ENCODE assay signal across 26 mouse cellular contexts in the genomic region with DNA sequence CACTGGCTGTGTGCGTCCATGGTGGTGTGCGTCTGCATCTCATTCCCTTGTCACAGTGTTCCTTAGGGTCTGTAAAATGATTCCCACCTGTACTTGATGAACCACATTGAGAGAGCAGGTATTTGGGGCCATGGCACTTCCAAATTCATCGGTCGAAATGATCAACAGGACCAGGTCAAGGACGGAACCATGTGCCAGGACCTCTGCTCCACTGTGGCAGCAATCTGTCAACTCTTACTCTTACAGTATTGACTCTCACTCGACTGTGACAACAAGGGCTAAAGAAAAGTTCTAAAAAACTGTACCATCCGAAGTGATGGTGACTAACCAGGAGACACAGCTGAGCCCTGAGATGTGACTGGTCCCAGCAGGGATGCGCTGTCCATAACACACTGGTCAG. TPM values are rescaled to one million over a fixed set of nuclear protein-coding genes. Genes with fewer than 3 reads are reported as not detected.
DNase-seq lines count a peak whose midpoint lies in the region; ATAC-seq lines count a peak whose summit lies in the region.
"Had no signal": no experiment of that assay in that cellular context is flagged by ENCODE, and none has a peak within 500 bp of the region (broad histone marks: within the 10 kb centered on the region; RNA-seq: fewer than 3 reads in every experiment).

No protein-coding gene starts in this region.

- no peak overlapping the region for H3K4me2 ChIP-seq in liver, embryonic 12.5 days
- no peak overlapping the region for H3K4me2 ChIP-seq in liver, embryonic 11.5 days
- H3K4me2 ChIP-seq in lung, embryonic 16.5 days (ENCODE audit: low read depth, low read length), result no peak overlapping the region
- H3K4me2 ChIP-seq in liver, embryonic 16.5 days (ENCODE audit: low read depth, low read length), result no peak overlapping the region
- H3K4me2 ChIP-seq: embryonic facial prominence, embryonic 13.5 days; forebrain, embryonic 12.5 days; forebrain, embryonic 15.5 days; heart, embryonic 13.5 days; hindbrain, embryonic 14.5 days had no signal

- no peak for DNase-seq in liver, embryonic 11.5 days (ENCODE audit: low spot score)
- no peak for DNase-seq in lung, postnatal 10 days
- no peak for DNase-seq in embryo, embryonic 9.5 days (ENCODE audit: extremely low spot score)
- DNase-seq: adrenal gland, adult 2 months; adrenal gland, postnatal 14 days; cerebellum, adult 11 months; cerebellum, adult 2 months; cerebellum, adult 9-11 months; cerebellum, postnatal 25 days; gastrocnemius, postnatal 36 days; heart, adult 2 months; heart, postnatal 14 days; heart, postnatal 4 days had no signal

- no peak overlapping the region for H3K4me3 ChIP-seq in liver, embryonic 12.5 days
- no peak overlapping the region for H3K4me3 ChIP-seq in liver, embryonic 11.5 days (ENCODE audit: low read depth, low read length)
- H3K4me3 ChIP-seq in lung, embryonic 16.5 days (ENCODE audit: low read length), result no peak overlapping the region
- H3K4me3 ChIP-seq in liver, embryonic 16.5 days (ENCODE audit: low read depth, low read length), result no peak overlapping the region
- H3K4me3 ChIP-seq: embryonic facial prominence, embryonic 10.5 days; embryonic facial prominence, embryonic 13.5 days; erythroblast, embryonic 14.5 days; forebrain, embryonic 12.5 days; forebrain, embryonic 15.5 days; heart, adult 2 months; heart, embryonic 10.5 days; heart, embryonic 13.5 days had no signal

- H3K9ac ChIP-seq in liver, embryonic 12.5 days, result no peak overlapping the region
- H3K9ac ChIP-seq in liver, embryonic 11.5 days (ENCODE audit: low read depth, low read length), result no peak overlapping the region
- no peak overlapping the region for H3K9ac ChIP-seq in lung, embryonic 16.5 days (ENCODE audit: low read length)
- H3K9ac ChIP-seq in liver, embryonic 16.5 days (ENCODE audit: low read depth, low read length), result no peak overlapping the region
- H3K9ac ChIP-seq: embryonic facial prominence, embryonic 13.5 days; forebrain, embryonic 12.5 days; forebrain, embryonic 15.5 days; heart, embryonic 13.5 days; hindbrain, embryonic 14.5 days had no signal

- no peak for ATAC-seq in liver, embryonic 12.5 days
- ATAC-seq in liver, embryonic 11.5 days (replicated peaks; ENCODE audit: low FRiP score), result no peak
- ATAC-seq in lung, embryonic 16.5 days (ENCODE audit: low read depth), result no peak
- ATAC-seq in liver, embryonic 16.5 days (ENCODE audit: low read depth), result no peak
- ATAC-seq: CD4-positive, CD25-positive, alpha-beta regulatory T cell, adult 4 months; forebrain, embryonic 15.5 days had no signal

- H3K4me1 ChIP-seq in liver, embryonic 12.5 days, result peaks cover 28% of the 10 kb centered on the region
- H3K4me1 ChIP-seq in liver, embryonic 11.5 days (replicated peaks; ENCODE audit: control insufficient read depth, insufficient read depth, low read length), result peaks cover 10% of the 10 kb centered on the region
- H3K4me1 ChIP-seq in lung, embryonic 16.5 days (replicated peaks; ENCODE audit: control insufficient read depth, insufficient read depth, low read length), result peaks cover 19% of the 10 kb centered on the region
- H3K4me1 ChIP-seq in liver, embryonic 16.5 days (ENCODE audit: control insufficient read depth, low read depth, low read length), result peaks cover 21% of the 10 kb centered on the region

- 60% methylated on average over 8 of the region's 8 CpGs for WGBS in liver, embryonic 12.5 days (ENCODE audit: insufficient replicate concordance)
- 70% methylated on average over 8 of the region's 8 CpGs for WGBS in liver, embryonic 11.5 days
- WGBS in lung, embryonic 16.5 days, result 66% methylated on average over 8 of the region's 8 CpGs
- WGBS in liver, embryonic 16.5 days (ENCODE audit: insufficient replicate concordance), result 55% methylated on average over 8 of the region's 8 CpGs

- H3K36me3 ChIP-seq in liver, embryonic 12.5 days, result no peaks in the 10 kb centered on the region
- H3K36me3 ChIP-seq in liver, embryonic 11.5 days (ENCODE audit: control insufficient read depth, insufficient read depth, low read length), result no peaks in the 10 kb centered on the region
- H3K36me3 ChIP-seq in lung, embryonic 16.5 days (ENCODE audit: control insufficient read depth, insufficient read depth, low read length), result no peaks in the 10 kb centered on the region
- H3K36me3 ChIP-seq in liver, embryonic 16.5 days (ENCODE audit: control insufficient read depth, insufficient read depth), result no peaks in the 10 kb centered on the region
- H3K36me3 ChIP-seq: embryonic facial prominence, embryonic 10.5 days; embryonic facial prominence, embryonic 13.5 days; forebrain, embryonic 12.5 days; forebrain, embryonic 15.5 days; heart, embryonic 10.5 days; heart, embryonic 13.5 days had no signal

- peak overlapping the region; percentile 62; the same call in 1 of the 2 replicates for H3K27ac ChIP-seq in liver, embryonic 12.5 days
- no peak overlapping the region for H3K27ac ChIP-seq in liver, embryonic 11.5 days (ENCODE audit: low read depth, low read length)
- H3K27ac ChIP-seq in lung, embryonic 16.5 days (ENCODE audit: low read length), result peak overlapping the region; percentile 85
- peak overlapping the region; percentile 39; the same call in 1 of the 2 replicates for H3K27ac ChIP-seq in liver, embryonic 16.5 days (ENCODE audit: low read length)
- H3K27ac ChIP-seq: embryonic facial prominence, embryonic 10.5 days; embryonic facial prominence, embryonic 13.5 days; forebrain, embryonic 12.5 days; forebrain, embryonic 15.5 days; heart, adult 2 months; heart, embryonic 10.5 days; heart, embryonic 13.5 days; hindbrain, embryonic 14.5 days had no signal

- no peaks in the 10 kb centered on the region for H3K9me3 ChIP-seq in liver, embryonic 12.5 days (replicated peaks)
- H3K9me3 ChIP-seq in liver, embryonic 11.5 days (ENCODE audit: control insufficient read depth, low read length), result no peaks in the 10 kb centered on the region
- H3K9me3 ChIP-seq in lung, embryonic 16.5 days (ENCODE audit: control insufficient read depth, low read length), result no peaks in the 10 kb centered on the region
- no peaks in the 10 kb centered on the region for H3K9me3 ChIP-seq in liver, embryonic 16.5 days (replicated peaks; ENCODE audit: control insufficient read depth, low read length)
- H3K9me3 ChIP-seq: embryonic facial prominence, embryonic 10.5 days; embryonic facial prominence, embryonic 13.5 days; forebrain, embryonic 12.5 days; forebrain, embryonic 15.5 days; heart, embryonic 10.5 days; heart, embryonic 13.5 days had no signal

- peaks cover 59% of the 10 kb centered on the region for H3K27me3 ChIP-seq in liver, embryonic 12.5 days (replicated peaks)
- peaks cover 40% of the 10 kb centered on the region for H3K27me3 ChIP-seq in liver, embryonic 11.5 days (replicated peaks; ENCODE audit: control insufficient read depth, insufficient read depth, low read length)
- H3K27me3 ChIP-seq in lung, embryonic 16.5 days (ENCODE audit: control insufficient read depth, insufficient read depth, low read depth, low read length), result peaks cover 17% of the 10 kb centered on the region
- H3K27me3 ChIP-seq in liver, embryonic 16.5 days (ENCODE audit: control insufficient read depth, insufficient read depth, low read depth, low read length), result peaks cover 28% of the 10 kb centered on the region

RNA-seq across cellular contexts. Expression of a gene that starts 3.8 kb away (rescaled TPM):
- 2.9 and 3.2 TPM in 2 replicates for polyA plus RNA-seq in liver, embryonic 12.5 days (2016; fragmentation: Nextera tagmentation; extraction: Ambion mirVana)
- polyA plus RNA-seq in liver, embryonic 11.5 days (2014; fragmentation: Nextera tagmentation; extraction: Ambion mirVana), result 3.6 and 3.8 TPM in 2 replicates
- polyA plus RNA-seq in lung, embryonic 16.5 days (2015; fragmentation: Nextera tagmentation; extraction: Ambion mirVana), result 7.6 and 8.7 TPM in 2 replicates
- polyA plus RNA-seq in liver, embryonic 16.5 days (2015; fragmentation: Nextera tagmentation; extraction: Ambion mirVana), result 2.1 and 2.3 TPM in 2 replicates
- polyA plus RNA-seq: erythroblast, embryonic 14.5 days had no signal

RNA-seq across cellular contexts. Expression of a gene that starts 33.5 kb away (rescaled TPM):
- 13.3 TPM in 2 replicates for polyA plus RNA-seq in liver, embryonic 12.5 days (2016; fragmentation: Nextera tagmentation; extraction: Ambion mirVana)
- polyA plus RNA-seq in liver, embryonic 11.5 days (2014; fragmentation: Nextera tagmentation; extraction: Ambion mirVana), result 17.9 and 23.3 TPM in 2 replicates
- 18.7 and 19.6 TPM in 2 replicates for polyA plus RNA-seq in lung, embryonic 16.5 days (2015; fragmentation: Nextera tagmentation; extraction: Ambion mirVana)
- 4.8 and 5.7 TPM in 2 replicates for polyA plus RNA-seq in liver, embryonic 16.5 days (2015; fragmentation: Nextera tagmentation; extraction: Ambion mirVana)

RNA-seq across cellular contexts. Expression of a gene that starts 33.7 kb away (rescaled TPM):
- polyA plus RNA-seq in liver, embryonic 12.5 days (2016; fragmentation: Nextera tagmentation; extraction: Ambion mirVana), result 32.4 and 35.4 TPM in 2 replicates
- 49.8 and 51.9 TPM in 2 replicates for polyA plus RNA-seq in liver, embryonic 11.5 days (2014; fragmentation: Nextera tagmentation; extraction: Ambion mirVana)
- 43.0 and 45.7 TPM in 2 replicates for polyA plus RNA-seq in lung, embryonic 16.5 days (2015; fragmentation: Nextera tagmentation; extraction: Ambion mirVana)
- 14.2 and 14.6 TPM in 2 replicates for polyA plus RNA-seq in liver, embryonic 16.5 days (2015; fragmentation: Nextera tagmentation; extraction: Ambion mirVana)

RNA-seq across cellular contexts. Expression of a gene that starts 37.4 kb away (rescaled TPM):
- 0.01 and 0.05 TPM in 2 replicates for polyA plus RNA-seq in liver, embryonic 12.5 days (2016; fragmentation: Nextera tagmentation; extraction: Ambion mirVana)
- 0.05 TPM in 1 of 2 replicates, not detected in the other for polyA plus RNA-seq in liver, embryonic 11.5 days (2014; fragmentation: Nextera tagmentation; extraction: Ambion mirVana)
- polyA plus RNA-seq in lung, embryonic 16.5 days (2015; fragmentation: Nextera tagmentation; extraction: Ambion mirVana), result 0.84 and 0.92 TPM in 2 replicates
- polyA plus RNA-seq in liver, embryonic 16.5 days (2015; fragmentation: Nextera tagmentation; extraction: Ambion mirVana), result 0.02 TPM in 2 replicates
- polyA plus RNA-seq: C2C12; CD4-positive, CD25-positive, alpha-beta regulatory T cell, adult 4 months; erythroblast, embryonic 14.5 days had no signal
